Mouse (Mus musculus) liver, embryonic 11.5 days (tissue): ENCODE results near the gene Dcbld1. TPM values are rescaled to one million over a fixed set of nuclear protein-coding genes. Genes with fewer than 3 reads are reported as not detected.

Experiments used
- ATAC-seq: fragments of 200-750 bp; cut with Nextera tagmentation; replicated peaks from 2 replicates; pipeline ENCODE4 v1.8.0; 2017; ENCODE audit warnings: moderate number of reproducible peaks, mild to moderate bottlenecking, moderate TSS enrichment, moderate library complexity; ENCODE audit not compliant: low FRiP score
- DNase-seq: peaks from one replicate; pipeline ENCODE4 v3.0.0-alpha.2; 2017; ENCODE audit warnings: low spot score
- H3K27ac ChIP-seq: fragments of 300-500 bp; sonication (generic); 2 replicates; pipeline ENCODE4 v1.5.1; 2014; ENCODE audit warnings: mild to moderate bottlenecking, low read depth, low read length, control low read depth
- H3K27me3 ChIP-seq: fragments of 300-500 bp; sonication (generic); replicated peaks from 2 replicates; pipeline ENCODE4 v1.6.1; 2014; ENCODE audit warnings: low read length, mixed read lengths; ENCODE audit not compliant: control insufficient read depth, insufficient read depth
- H3K36me3 ChIP-seq: fragments of 300-500 bp; sonication (generic); 2 replicates; pipeline ENCODE4 v1.6.1; 2014; ENCODE audit warnings: mild to moderate bottlenecking, low read length, moderate library complexity, mixed read lengths; ENCODE audit not compliant: control insufficient read depth, insufficient read depth
- H3K4me1 ChIP-seq: fragments of 300-500 bp; sonication (generic); replicated peaks from 2 replicates; pipeline ENCODE4 v1.6.1; 2014; ENCODE audit warnings: low read length, mixed read lengths; ENCODE audit not compliant: control insufficient read depth, insufficient read depth
- H3K4me2 ChIP-seq: fragments of 300-500 bp; sonication (generic); 2 replicates; pipeline ENCODE4 v1.6.1; 2014; ENCODE audit warnings: mild to moderate bottlenecking, control low read depth, moderate library complexity
- H3K4me3 ChIP-seq: fragments of 300-500 bp; sonication (generic); 2 replicates; pipeline ENCODE4 v1.5.1; 2014; ENCODE audit warnings: low read depth, low read length, control low read depth
- H3K9ac ChIP-seq: fragments of 300-500 bp; sonication (generic); 2 replicates; pipeline ENCODE4 v1.6.1; 2014; ENCODE audit warnings: low read depth, low read length, control low read depth
- H3K9me3 ChIP-seq: fragments of 300-500 bp; sonication (generic); 2 replicates; pipeline ENCODE4 v1.6.1; 2016; ENCODE audit warnings: low read length, inconsistent platforms, mixed read lengths; ENCODE audit not compliant: control insufficient read depth
- WGBS: fragments of 180-500 bp; shearing (Covaris S2); extraction: QIAGEN DNeasy Blood & Tissue Kit; methylation state at CpG from one replicate; pipeline ENCODE4 v1.1.7; 2014; 5-methylcytosine and 5-hydroxymethylcytosine counted together
- polyA plus RNA-seq: library from polyadenylated mRNA; unstranded; fragments of >200 nt; fragmentation: Nextera tagmentation; extraction: Ambion mirVana; gene quantifications from 2 replicates; pipeline ENCODE4 v1.2.1, GENCODE M21; 2014

Gene Dcbld1
- 11.9 and 13.5 TPM in 2 replicates for polyA plus RNA-seq

- H3K9me3 ChIP-seq, result no peaks in the 10 kb centered on the region
Measured at GRCm38 (mm10) chr10:52233301-52233968, at the start of gene Dcbld1. TSS of gene Dcbld1 (plus strand) at chr10:52233619.

GRCm38 (mm10) chr10:52185900-52186299 is 47.5 kb upstream of the Dcbld1 start:
- Histone ChIP-seq H3K27ac (no peak overlapping the region), H3K9me3 (no peaks in the 10 kb centered on the region), H3K4me2 (no peak overlapping the region), H3K27me3 (no peaks in the 10 kb centered on the region), H3K36me3 (no peaks in the 10 kb centered on the region), H3K9ac (no peak overlapping the region), H3K4me1 (no peaks in the 10 kb centered on the region), H3K4me3 (no peak overlapping the region)
- WGBS, result 71% methylated on average over 4 of the region's 4 CpGs
- ATAC-seq (no peak), DNase-seq (no peak)

More at GRCm38 (mm10) chr10:52233301-52233968, at the start of gene Dcbld1:
- Histone ChIP-seq H3K4me2 (peak within 1 kb of the TSS; percentile 93), H3K9ac (peak within 1 kb of the TSS; percentile 85), H3K27me3 (no peaks in the 10 kb centered on the region), H3K36me3 (no peaks in the 10 kb centered on the region), H3K4me3 (peak within 1 kb of the TSS; percentile 80), H3K27ac (peak within 1 kb of the TSS; percentile 66), H3K4me1 (no peaks in the 10 kb centered on the region)
- under 1% methylated on average over 52 of the region's 60 CpGs for WGBS
- peak; percentile 92 for ATAC-seq
- peak; percentile 78 for DNase-seq

- no peak for ATAC-seq
- Histone ChIP-seq H3K4me1 (no peaks in the 10 kb centered on the region), H3K4me3 (no peak within 1 kb of the TSS), H3K4me2 (no peak within 1 kb of the TSS), H3K9me3 (no peaks in the 10 kb centered on the region), H3K27ac (no peak within 1 kb of the TSS), H3K9ac (no peak within 1 kb of the TSS), H3K27me3 (no peaks in the 10 kb centered on the region), H3K36me3 (no peaks in the 10 kb centered on the region)
- no peak for DNase-seq
- WGBS, result 76% methylated on average over 7 of the region's 7 CpGs
Measured at GRCm38 (mm10) chr10:52194957-52195852, 38.2 kb upstream of the Dcbld1 start, which contains the start of gene Ros1. TSS of gene Ros1 (minus strand) at chr10:52195244.

- no peaks in the 10 kb centered on the region for H3K36me3 ChIP-seq
- H3K27me3 ChIP-seq, result no peaks in the 10 kb centered on the region
- DNase-seq (no peak), ATAC-seq (no peak)
- no peak overlapping the region for H3K9ac ChIP-seq
- H3K4me1 ChIP-seq, result no peaks in the 10 kb centered on the region
- H3K4me3 ChIP-seq, result no peak overlapping the region
- H3K27ac ChIP-seq, result no peak overlapping the region
- H3K4me2 ChIP-seq, result no peak overlapping the region
- WGBS, result 63% methylated on average over 2 of the region's 2 CpGs
- H3K9me3 ChIP-seq, result no peaks in the 10 kb centered on the region
Measured at GRCm38 (mm10) chr10:52204006-52204405, 29.4 kb upstream of the Dcbld1 start.

GRCm38 (mm10) chr10:52215267-52215818 is 18.1 kb upstream of the Dcbld1 start:
- Histone ChIP-seq H3K4me2 (no peak overlapping the region), H3K36me3 (no peaks in the 10 kb centered on the region), H3K4me1 (no peaks in the 10 kb centered on the region), H3K9me3 (no peaks in the 10 kb centered on the region), H3K27me3 (no peaks in the 10 kb centered on the region), H3K9ac (no peak overlapping the region), H3K4me3 (no peak overlapping the region), H3K27ac (no peak overlapping the region)
- 20% methylated on average over 2 of the region's 2 CpGs for WGBS
- DNase-seq, result no peak
- ATAC-seq, result no peak

- Histone ChIP-seq H3K36me3 (no peaks in the 10 kb centered on the region), H3K4me1 (no peaks in the 10 kb centered on the region), H3K9me3 (no peaks in the 10 kb centered on the region), H3K27ac (no peak overlapping the region), H3K27me3 (no peaks in the 10 kb centered on the region), H3K4me3 (no peak overlapping the region), H3K9ac (no peak overlapping the region), H3K4me2 (no peak overlapping the region)
- WGBS, result 23% methylated on average over 7 of the region's 7 CpGs
- ATAC-seq (0 out of 2 replicates have a peak, but pooled peaks have one; percentile 34), DNase-seq (no peak)
Measured at GRCm38 (mm10) chr10:52216797-52217563, 16.4 kb upstream of the Dcbld1 start.

- no peak for DNase-seq
- H3K36me3 ChIP-seq, result no peaks in the 10 kb centered on the region
- WGBS, result 55% methylated on average over 7 of the region's 7 CpGs
- no peak overlapping the region for H3K4me2 ChIP-seq
- no peak overlapping the region for H3K27ac ChIP-seq
- H3K9me3 ChIP-seq, result no peaks in the 10 kb centered on the region
- no peak overlapping the region for H3K4me3 ChIP-seq
- no peaks in the 10 kb centered on the region for H3K4me1 ChIP-seq
- no peaks in the 10 kb centered on the region for H3K27me3 ChIP-seq
- no peak overlapping the region for H3K9ac ChIP-seq
- no peak for ATAC-seq
Measured at GRCm38 (mm10) chr10:52217564-52217934, 15.9 kb upstream of the Dcbld1 start.

GRCm38 (mm10) chr10:52219600-52219999 is 13.8 kb upstream of the Dcbld1 start:
- Histone ChIP-seq H3K9ac (no peak overlapping the region), H3K27me3 (no peaks in the 10 kb centered on the region), H3K4me2 (no peak overlapping the region), H3K4me3 (no peak overlapping the region), H3K36me3 (no peaks in the 10 kb centered on the region), H3K9me3 (no peaks in the 10 kb centered on the region), H3K4me1 (no peaks in the 10 kb centered on the region), H3K27ac (no peak overlapping the region)
- DNase-seq (no peak), ATAC-seq (no peak)
- 82% methylated on average over 3 of the region's 3 CpGs for WGBS
